Mouse (Mus musculus): Measurements from ENCODE around the gene Ripor2.
"Not testable (repeated sequence)": the region's sequence is repeated elsewhere in the genome, so short reads cannot be mapped to it uniquely, and the experiment has no call there.

The Ripor2 gene

GRCm38 (mm10) chr13:24767809-24768208, 185.8 kb downstream of the Ripor2 start:
- not testable (repeated sequence) for DNase-seq (ENCODE audit: low spot score)

GRCm38 (mm10) chr13:24771482-24771881, 189.5 kb downstream of the Ripor2 start:
- not testable (repeated sequence) for DNase-seq (ENCODE audit: low spot score)

GRCm38 (mm10) chr13:24776146-24776844, 194.3 kb downstream of the Ripor2 start:
- DNase-seq (ENCODE audit: low spot score), result peak; percentile 54

- DNase-seq (ENCODE audit: low spot score), result no peak
Observed at GRCm38 (mm10) chr13:24778026-24778425, 196.0 kb downstream of the Ripor2 start.

- no peak for DNase-seq (ENCODE audit: low spot score)
Observed at GRCm38 (mm10) chr13:24778706-24779380, 196.9 kb downstream of the Ripor2 start.

GRCm38 (mm10) chr13:24781916-24782315, 199.9 kb downstream of the Ripor2 start:
- DNase-seq (ENCODE audit: low spot score), result no peak
